Mouse (Mus musculus) neural tube, embryonic 12.5 days (tissue): ENCODE results near the gene Gm20388. TPM values are rescaled to one million over a fixed set of nuclear protein-coding genes. Genes with fewer than 3 reads are reported as not detected.

Source experiments
- ATAC-seq: fragments of 200-750 bp; cut with Nextera tagmentation; 2 replicates; pipeline ENCODE4 v1.8.0; 2017; ENCODE audit warnings: low read depth, mild to moderate bottlenecking, moderate TSS enrichment, moderate library complexity; ENCODE audit not compliant: low FRiP score
- H3K27ac ChIP-seq: fragments of 300-500 bp; sonication (generic); 2 replicates; pipeline ENCODE4 v1.5.1; 2016
- H3K27me3 ChIP-seq: fragments of 300-500 bp; sonication (generic); replicated peaks from 2 replicates; pipeline ENCODE4 v1.6.1; 2016; ENCODE audit warnings: mild to moderate bottlenecking
- H3K36me3 ChIP-seq: fragments of 300-500 bp; sonication (generic); 2 replicates; pipeline ENCODE4 v1.6.1; 2016; ENCODE audit warnings: mild to moderate bottlenecking
- H3K4me1 ChIP-seq: fragments of 300-500 bp; sonication (generic); 2 replicates; pipeline ENCODE4 v1.6.1; 2016
- H3K4me2 ChIP-seq: fragments of 300-500 bp; sonication (generic); replicated peaks from 2 replicates; pipeline ENCODE4 v1.6.1; 2016; ENCODE audit warnings: mild to moderate bottlenecking
- H3K4me3 ChIP-seq: fragments of 300-500 bp; sonication (generic); 2 replicates; pipeline ENCODE4 v1.5.1; 2016
- H3K9ac ChIP-seq: fragments of 300-500 bp; sonication (generic); 2 replicates; pipeline ENCODE4 v1.6.1; 2016; ENCODE audit warnings: mild to moderate bottlenecking
- H3K9me3 ChIP-seq: fragments of 300-500 bp; sonication (generic); 2 replicates; pipeline ENCODE4 v1.6.1; 2016; ENCODE audit warnings: mild to moderate bottlenecking
- WGBS: fragments of 180-500 bp; shearing (Covaris S2); methylation state at CpG from one replicate; pipeline ENCODE4 v1.1.7; 2016; 5-methylcytosine and 5-hydroxymethylcytosine counted together
- polyA plus RNA-seq: library from polyadenylated mRNA; unstranded; fragments of >200 nt; fragmentation: Nextera tagmentation; extraction: Ambion mirVana; gene quantifications from 2 replicates; pipeline ENCODE4 v1.2.1, GENCODE M21; 2016

The Gm20388 gene
- polyA plus RNA-seq, 1 experiment from 2014 or later, result not detected

DNA sequence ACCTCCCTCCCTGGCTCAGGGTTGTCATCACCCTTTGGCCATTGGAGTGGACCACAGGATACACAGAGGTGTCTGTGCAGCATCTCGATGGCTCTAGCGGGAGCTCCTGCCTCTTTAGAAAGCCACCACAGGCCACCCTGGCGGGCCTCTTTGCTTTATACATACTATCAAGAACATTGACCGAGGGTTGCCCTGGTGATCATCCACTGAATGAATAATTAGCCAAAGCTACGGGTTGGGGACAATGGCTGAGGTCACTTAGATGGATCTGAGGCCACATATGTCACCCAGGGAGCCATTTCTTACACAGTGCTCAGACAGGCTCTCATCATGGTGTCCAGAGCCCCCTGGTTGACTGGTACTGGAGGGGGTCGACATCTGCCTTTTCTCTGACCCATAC, 107.7 kb downstream of the Gm20388 start:
- Histone ChIP-seq H3K9me3 (no peaks in the 10 kb centered on the region), H3K4me3 (no peak overlapping the region), H3K27me3 (0 out of 2 replicates have a peak, but pooled peaks cover 5% of the 10 kb centered on the region), H3K4me1 (no peaks in the 10 kb centered on the region), H3K4me2 (no peak overlapping the region), H3K27ac (no peak overlapping the region), H3K9ac (no peak overlapping the region), H3K36me3 (no peaks in the 10 kb centered on the region)
- no peak for ATAC-seq
- 35% methylated on average over 6 of the region's 6 CpGs for WGBS

DNA sequence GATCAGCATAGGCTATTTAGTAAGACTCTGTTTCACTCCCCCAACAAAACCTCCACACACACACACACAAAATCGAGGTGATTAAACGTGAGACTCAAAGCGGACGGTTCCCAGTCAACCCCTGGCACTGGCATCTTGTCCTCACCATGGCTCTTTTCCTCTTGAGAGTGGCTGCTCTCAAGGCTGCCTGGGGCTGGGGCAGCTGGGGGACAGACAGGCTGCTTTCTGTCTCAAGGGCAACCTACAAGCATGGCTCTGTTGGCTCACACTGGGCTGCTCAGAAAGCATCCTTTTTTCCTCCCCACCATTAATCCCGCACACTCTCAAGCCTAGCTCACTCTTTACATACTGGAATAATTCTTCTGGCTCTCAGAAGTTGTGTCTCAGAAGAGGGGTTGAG, 108.7 kb downstream of the Gm20388 start:
- no peak for ATAC-seq
- H3K9me3 ChIP-seq, result no peaks in the 10 kb centered on the region
- H3K27me3 ChIP-seq, result no peaks in the 10 kb centered on the region
- H3K27ac ChIP-seq, result no peak overlapping the region
- H3K9ac ChIP-seq, result no peak overlapping the region
- WGBS, result 76% methylated on average over 5 of the region's 5 CpGs
- H3K4me2 ChIP-seq, result no peak overlapping the region
- no peaks in the 10 kb centered on the region for H3K36me3 ChIP-seq
- H3K4me3 ChIP-seq, result no peak overlapping the region
- H3K4me1 ChIP-seq, result no peaks in the 10 kb centered on the region

DNA sequence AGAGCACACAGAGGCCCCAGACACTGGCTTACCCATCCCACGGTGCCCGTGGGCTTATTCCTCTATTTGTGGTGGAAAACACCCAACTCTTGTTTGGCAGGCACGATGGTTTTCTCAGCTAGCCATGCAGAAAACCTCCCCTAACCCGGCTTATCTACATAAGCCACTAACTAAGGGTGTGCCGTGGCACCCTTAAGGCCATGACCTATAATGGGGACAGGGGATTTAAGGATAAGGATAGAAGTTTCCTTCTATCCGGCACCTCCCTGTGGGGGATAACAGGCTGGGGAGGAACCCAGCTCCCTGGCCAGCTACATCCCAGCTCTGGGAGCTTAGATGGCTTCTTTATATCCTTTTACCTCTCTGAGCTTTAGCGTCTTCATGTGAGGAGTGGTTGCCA, 109.7 kb downstream of the Gm20388 start:
- H3K9ac ChIP-seq, result no peak overlapping the region
- no peak for ATAC-seq
- 81% methylated on average over 7 of the region's 7 CpGs for WGBS
- H3K36me3 ChIP-seq, result no peaks in the 10 kb centered on the region
- H3K27ac ChIP-seq, result no peak overlapping the region
- H3K4me3 ChIP-seq, result no peak overlapping the region
- H3K4me2 ChIP-seq, result no peak overlapping the region
- no peaks in the 10 kb centered on the region for H3K9me3 ChIP-seq
- no peaks in the 10 kb centered on the region for H3K4me1 ChIP-seq
- no peaks in the 10 kb centered on the region for H3K27me3 ChIP-seq

DNA sequence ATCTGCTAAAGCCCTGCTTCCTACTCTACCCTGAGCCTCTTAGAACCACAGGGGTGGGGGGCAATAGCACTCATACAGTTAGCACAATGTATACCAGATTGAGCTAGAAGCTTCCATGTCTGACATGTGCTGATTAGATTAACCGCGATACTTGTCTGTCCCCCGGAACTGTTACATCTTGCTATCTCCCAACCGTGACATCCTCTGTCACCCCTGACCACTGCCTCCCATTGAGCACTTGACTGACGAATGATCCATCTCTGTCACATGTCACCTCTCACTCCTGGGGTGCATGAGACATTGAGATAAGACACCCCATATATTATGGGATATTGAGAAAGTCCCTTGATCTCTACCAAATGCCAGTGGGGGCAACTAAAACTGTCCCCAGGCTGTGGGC, 115.6 kb downstream of the Gm20388 start:
- Histone ChIP-seq H3K27ac (no peak overlapping the region), H3K36me3 (no peaks in the 10 kb centered on the region), H3K27me3 (no peaks in the 10 kb centered on the region), H3K9ac (no peak overlapping the region), H3K4me2 (no peak overlapping the region), H3K4me1 (no peaks in the 10 kb centered on the region), H3K4me3 (no peak overlapping the region), H3K9me3 (no peaks in the 10 kb centered on the region)
- 87% methylated on average over 5 of the region's 5 CpGs for WGBS
- no peak for ATAC-seq

DNA sequence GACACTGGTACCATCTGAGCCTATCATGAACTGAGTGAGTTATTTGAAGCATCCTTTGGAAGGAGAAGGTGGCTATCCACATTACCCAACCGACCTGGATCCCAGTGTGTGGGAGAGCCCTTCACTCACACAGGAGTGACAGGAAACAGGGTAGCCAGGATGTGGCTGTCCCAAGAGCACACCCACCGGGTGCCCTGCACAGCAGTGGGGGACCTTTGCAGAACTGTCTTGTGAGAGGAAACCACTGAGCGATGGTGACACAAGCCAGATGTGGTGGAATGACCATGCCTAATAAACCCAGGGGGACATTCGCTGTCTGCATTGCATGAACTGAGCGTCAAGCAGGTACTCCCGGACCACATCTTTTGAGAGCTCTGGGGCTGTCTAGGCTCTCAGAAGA, 116.3 kb downstream of the Gm20388 start:
- Histone ChIP-seq H3K27me3 (no peaks in the 10 kb centered on the region), H3K4me1 (no peaks in the 10 kb centered on the region), H3K36me3 (no peaks in the 10 kb centered on the region), H3K27ac (no peak overlapping the region), H3K9ac (no peak overlapping the region), H3K9me3 (no peaks in the 10 kb centered on the region), H3K4me3 (no peak overlapping the region), H3K4me2 (no peak overlapping the region)
- 88% methylated on average over 6 of the region's 6 CpGs for WGBS
- ATAC-seq, result no peak

DNA sequence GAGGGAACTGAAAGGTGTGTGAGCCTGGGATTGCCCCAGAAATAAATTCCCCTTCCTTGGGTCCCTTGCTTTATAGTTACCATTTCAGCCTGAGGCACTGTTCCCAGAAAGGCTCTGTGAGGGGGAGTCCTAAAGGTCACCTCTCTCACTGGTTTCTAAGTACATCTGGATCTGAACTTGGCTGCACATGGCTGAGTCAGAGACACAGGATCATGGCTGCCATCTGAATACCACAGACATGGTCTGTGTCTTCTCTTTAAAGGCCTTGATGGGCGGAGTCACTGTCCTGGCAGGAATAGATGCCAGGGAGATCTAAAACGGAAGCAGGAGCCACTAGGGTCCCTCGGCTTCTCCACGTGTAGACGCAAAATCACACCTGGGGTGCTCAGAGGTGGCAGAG, 119.8 kb downstream of the Gm20388 start:
- H3K27me3 ChIP-seq, result no peaks in the 10 kb centered on the region
- H3K9ac ChIP-seq, result no peak overlapping the region
- no peak overlapping the region for H3K4me3 ChIP-seq
- H3K36me3 ChIP-seq, result no peaks in the 10 kb centered on the region
- no peak overlapping the region for H3K4me2 ChIP-seq
- H3K27ac ChIP-seq, result no peak overlapping the region
- no peak for ATAC-seq
- H3K4me1 ChIP-seq, result peaks cover 4% of the 10 kb centered on the region; the same call in 1 of the 2 replicates
- WGBS, result 73% methylated on average over 5 of the region's 5 CpGs
- H3K9me3 ChIP-seq, result no peaks in the 10 kb centered on the region

DNA sequence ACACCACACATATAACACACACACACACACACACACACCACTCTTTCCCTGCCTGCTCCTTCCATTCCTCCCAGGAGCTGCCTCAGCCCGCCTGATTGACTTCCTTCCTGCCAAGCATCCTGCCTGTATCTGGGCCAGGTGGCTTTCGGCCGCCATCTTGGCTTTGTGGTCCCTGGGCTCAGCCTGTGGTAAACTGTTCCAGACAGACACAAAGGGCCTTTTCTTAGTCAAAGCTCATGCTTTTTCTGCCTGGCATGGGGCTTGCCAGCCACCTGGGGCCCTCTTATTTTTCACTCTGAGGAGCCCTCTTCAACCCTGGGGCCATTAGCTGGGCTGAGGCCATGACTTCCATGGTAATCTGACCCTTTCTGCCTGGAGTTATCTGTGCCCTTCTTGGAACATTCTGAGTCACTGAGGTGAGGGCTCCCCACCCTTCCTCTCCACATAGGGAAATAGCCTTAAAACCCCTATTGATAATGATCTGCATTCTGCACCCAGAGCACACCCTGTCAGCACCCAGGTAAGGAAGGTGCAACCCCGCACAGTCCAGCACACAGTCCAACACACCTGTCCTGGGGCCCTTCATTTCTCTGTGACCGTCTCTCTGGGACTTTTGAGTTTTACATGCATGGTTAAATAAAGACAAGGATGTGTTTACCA, 122.0 kb downstream of the Gm20388 start:
- Histone ChIP-seq H3K9ac (no peak overlapping the region), H3K9me3 (no peaks in the 10 kb centered on the region), H3K4me2 (no peak overlapping the region), H3K27me3 (no peaks in the 10 kb centered on the region), H3K4me3 (no peak overlapping the region), H3K4me1 (peaks cover 4% of the 10 kb centered on the region; the same call in 1 of the 2 replicates), H3K36me3 (no peaks in the 10 kb centered on the region), H3K27ac (no peak overlapping the region)
- WGBS, result 82% methylated on average over 5 of the region's 5 CpGs
- no peak for ATAC-seq

DNA sequence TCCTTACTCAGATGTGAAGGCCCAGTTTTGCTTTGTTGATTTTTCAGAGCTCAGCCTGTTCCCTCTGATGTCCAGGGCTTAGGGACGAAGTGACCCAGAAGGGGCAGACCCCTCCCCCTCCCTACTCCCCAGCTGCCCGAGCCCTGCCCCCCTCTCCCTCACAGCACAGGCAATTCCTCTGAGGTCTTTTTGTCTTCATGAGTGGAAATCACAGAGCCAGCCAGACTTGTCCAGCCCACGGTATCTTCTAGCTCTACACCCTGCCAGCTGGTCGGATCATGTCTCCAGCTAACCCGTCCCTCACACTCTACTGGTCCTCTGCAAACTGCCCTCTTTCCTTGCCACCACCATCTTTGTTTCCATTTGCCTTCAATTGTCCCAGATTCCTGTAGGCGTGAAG, 123.8 kb downstream of the Gm20388 start:
- ATAC-seq, result no peak
- H3K9me3 ChIP-seq, result no peaks in the 10 kb centered on the region
- H3K36me3 ChIP-seq, result no peaks in the 10 kb centered on the region
- WGBS, result 33% methylated on average over 6 of the region's 6 CpGs
- no peak overlapping the region for H3K4me3 ChIP-seq
- H3K9ac ChIP-seq, result no peak overlapping the region
- no peak overlapping the region for H3K27ac ChIP-seq
- no peaks in the 10 kb centered on the region for H3K27me3 ChIP-seq
- no peak overlapping the region for H3K4me2 ChIP-seq
- peaks cover 4% of the 10 kb centered on the region; the same call in 1 of the 2 replicates for H3K4me1 ChIP-seq

DNA sequence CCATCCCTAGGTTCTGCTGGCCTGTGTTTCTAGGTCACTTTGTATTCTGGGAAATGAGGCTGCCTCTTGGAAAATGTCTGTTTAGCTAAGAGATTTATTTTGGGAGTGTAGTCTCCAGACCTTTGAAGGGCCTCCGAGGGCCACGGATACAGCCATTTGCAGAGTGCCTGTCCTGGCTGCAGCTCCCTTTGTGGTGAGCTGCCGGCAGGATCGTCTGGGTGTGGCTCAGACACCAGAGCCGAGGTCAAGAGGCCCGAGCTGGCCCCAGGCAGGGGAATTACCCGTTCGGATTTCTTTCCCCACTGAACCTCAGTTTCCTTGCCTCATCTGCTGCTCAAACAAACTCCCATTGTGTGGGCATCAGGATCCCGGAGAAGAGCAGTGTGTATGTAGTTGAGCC, 125.5 kb downstream of the Gm20388 start:
- WGBS, result 27% methylated on average over 9 of the region's 9 CpGs
- no peak for ATAC-seq
- no peaks in the 10 kb centered on the region for H3K36me3 ChIP-seq
- H3K4me3 ChIP-seq, result no peak overlapping the region
- H3K9me3 ChIP-seq, result no peaks in the 10 kb centered on the region
- H3K27me3 ChIP-seq, result no peaks in the 10 kb centered on the region
- H3K4me1 ChIP-seq, result peaks cover 4% of the 10 kb centered on the region; the same call in 1 of the 2 replicates
- no peak overlapping the region for H3K4me2 ChIP-seq
- no peak overlapping the region for H3K27ac ChIP-seq
- H3K9ac ChIP-seq, result no peak overlapping the region

DNA sequence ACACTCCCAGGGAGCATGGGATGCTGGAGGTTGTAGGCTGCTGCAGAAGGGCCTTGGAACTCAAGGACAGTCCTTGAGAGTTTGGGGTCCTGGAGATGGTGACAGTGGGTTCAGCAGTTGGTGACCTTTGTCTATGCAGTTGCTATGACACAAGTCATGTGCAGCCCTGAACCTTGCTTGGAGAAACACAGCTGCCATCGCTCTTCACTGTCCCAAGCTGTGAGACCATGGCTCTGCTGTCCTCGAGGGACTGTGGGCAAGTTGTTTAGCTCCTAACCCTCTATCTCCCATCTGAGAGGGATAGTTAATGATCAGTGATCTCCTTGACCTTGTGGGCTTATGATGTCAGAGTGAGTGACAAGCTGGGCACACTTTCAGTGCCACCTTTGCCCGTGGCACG, 125.9 kb downstream of the Gm20388 start:
- H3K4me3 ChIP-seq, result no peak overlapping the region
- WGBS, result 77% methylated on average over 4 of the region's 4 CpGs

DNA sequence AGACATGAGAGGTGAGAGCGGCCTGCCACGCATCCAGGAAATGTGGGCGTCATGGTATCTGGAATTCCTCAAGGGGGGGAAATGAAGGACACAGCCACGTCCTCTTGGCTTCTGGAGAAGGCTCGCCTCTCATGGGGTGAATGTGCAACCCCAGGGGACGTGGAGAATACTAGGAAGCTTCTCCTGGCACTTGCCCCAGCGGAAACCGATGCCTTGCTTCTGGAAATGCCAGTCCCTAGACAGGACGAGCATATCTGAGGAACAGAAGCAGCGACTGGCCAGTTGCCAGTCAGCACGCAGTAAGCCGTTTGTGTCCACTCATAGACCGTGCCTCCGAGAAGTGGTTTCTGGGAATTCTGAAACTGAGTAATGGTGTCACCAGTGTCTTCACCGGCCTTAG, 126.6 kb downstream of the Gm20388 start:
- H3K4me1 ChIP-seq, result peaks cover 4% of the 10 kb centered on the region; the same call in 1 of the 2 replicates
- H3K4me3 ChIP-seq, result no peak overlapping the region
- no peak for ATAC-seq
- 88% methylated on average over 15 of the region's 15 CpGs for WGBS
- H3K9me3 ChIP-seq, result no peaks in the 10 kb centered on the region
- no peak overlapping the region for H3K27ac ChIP-seq
- H3K36me3 ChIP-seq, result no peaks in the 10 kb centered on the region
- no peak overlapping the region for H3K9ac ChIP-seq
- H3K27me3 ChIP-seq, result no peaks in the 10 kb centered on the region
- H3K4me2 ChIP-seq, result no peak overlapping the region

More for the DNA sequence above, 125.9 kb downstream of the Gm20388 start:
- ATAC-seq, result no peak
- Histone ChIP-seq H3K9ac (no peak overlapping the region), H3K36me3 (no peaks in the 10 kb centered on the region), H3K27ac (no peak overlapping the region), H3K4me2 (no peak overlapping the region), H3K27me3 (no peaks in the 10 kb centered on the region), H3K9me3 (no peaks in the 10 kb centered on the region), H3K4me1 (peaks cover 4% of the 10 kb centered on the region; the same call in 1 of the 2 replicates)

DNA sequence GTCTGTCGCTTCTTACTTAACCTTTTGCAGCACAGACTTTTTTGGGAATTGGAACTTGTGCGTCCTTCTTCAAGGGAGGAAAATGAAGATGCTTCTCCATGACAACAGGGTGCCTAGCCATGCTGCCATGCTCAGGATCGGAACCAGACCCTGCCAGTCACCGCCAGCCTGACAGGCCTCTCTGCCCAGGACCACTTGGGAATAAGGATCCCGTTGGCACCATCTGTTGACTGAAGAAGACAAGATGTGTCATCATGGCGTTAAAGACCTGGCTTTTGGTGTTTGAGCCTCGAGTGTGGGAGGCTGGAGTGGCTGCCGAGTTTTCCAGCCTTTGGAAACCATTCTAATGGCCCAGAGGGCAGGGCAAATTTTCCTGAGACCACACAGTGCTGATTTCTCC, 127.0 kb downstream of the Gm20388 start:
- ATAC-seq, result no peak
- H3K27ac ChIP-seq, result no peak overlapping the region
- H3K4me2 ChIP-seq, result no peak overlapping the region
- no peaks in the 10 kb centered on the region for H3K9me3 ChIP-seq
- H3K36me3 ChIP-seq, result no peaks in the 10 kb centered on the region
- no peak overlapping the region for H3K9ac ChIP-seq
- H3K27me3 ChIP-seq, result no peaks in the 10 kb centered on the region
- 86% methylated on average over 8 of the region's 8 CpGs for WGBS
- peaks cover 4% of the 10 kb centered on the region; the same call in 1 of the 2 replicates for H3K4me1 ChIP-seq
- no peak overlapping the region for H3K4me3 ChIP-seq

DNA sequence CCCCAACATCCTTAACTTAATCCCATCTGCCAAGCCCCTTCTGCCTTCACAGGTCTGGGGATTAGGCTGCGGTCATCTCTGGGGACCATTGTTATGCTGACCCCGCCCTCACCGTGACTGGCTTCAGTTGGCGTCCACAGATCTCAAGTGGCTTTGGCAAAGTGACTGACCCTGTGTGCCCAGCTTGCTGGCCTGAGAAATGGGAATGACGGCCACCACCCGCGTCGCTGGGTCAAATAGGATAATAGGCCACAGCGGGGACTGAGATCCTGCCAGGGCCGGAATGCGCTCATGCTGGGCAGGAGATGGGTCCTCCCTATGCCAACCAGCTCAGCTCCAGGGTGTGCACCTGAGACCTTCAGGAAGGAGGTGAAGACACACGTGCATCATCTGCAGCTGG, 128.1 kb downstream of the Gm20388 start:
- 94% methylated on average over 12 of the region's 12 CpGs for WGBS
- no peaks in the 10 kb centered on the region for H3K36me3 ChIP-seq

More for the DNA sequence above, 128.1 kb downstream of the Gm20388 start:
- no peaks in the 10 kb centered on the region for H3K9me3 ChIP-seq
- H3K4me3 ChIP-seq, result no peak overlapping the region
- no peak overlapping the region for H3K4me2 ChIP-seq
- no peak for ATAC-seq
- H3K27me3 ChIP-seq, result no peaks in the 10 kb centered on the region
- H3K4me1 ChIP-seq, result peaks cover 4% of the 10 kb centered on the region; the same call in 1 of the 2 replicates
- H3K27ac ChIP-seq, result no peak overlapping the region
- no peak overlapping the region for H3K9ac ChIP-seq
